Mouse (Mus musculus) cerebellum, adult 2 months (tissue): ENCODE data around the gene Car9.

Experiments
- CTCF ChIP-seq: fragments of 200-500 bp; IDR thresholded peaks from 2 replicates; pipeline ENCODE4 v1.5.1; 2011; ENCODE audit warnings: low read depth, mild to moderate bottlenecking, control low read depth, low read length, moderate library complexity, borderline replicate concordance; ENCODE audit not compliant: insufficient read depth
- POLR2A ChIP-seq: fragments of 200-500 bp; IDR thresholded peaks from 2 replicates; pipeline ENCODE4 v1.6.1; 2011; ENCODE audit warnings: low read length, control low read depth, borderline replicate concordance; ENCODE audit not compliant: insufficient read depth

- TF ChIP-seq CTCF, result no peak
- no peak for TF ChIP-seq POLR2A
These were observed 51.4 kb downstream of the Car9 start for GRCm38 (mm10) chr4:43558028-43558630.
